Mouse (Mus musculus) E14TG2a.4 (cell line): ENCODE data around the gene Mesd.

ENCODE experiments used
- H3K27me3 ChIP-seq: 2 replicates; pipeline ENCODE4 v1.6.1; 2014; ENCODE audit warnings: low read length, control low read depth; ENCODE audit not compliant: insufficient read depth
- H3K36me3 ChIP-seq: 2 replicates; pipeline ENCODE4 v1.6.1; 2014; ENCODE audit warnings: low read length, control low read depth; ENCODE audit not compliant: insufficient read depth
- H3K4me1 ChIP-seq: replicated peaks from 2 replicates; pipeline ENCODE4 v1.6.1; 2014; ENCODE audit warnings: low read depth, low read length, control low read depth
- H3K4me3 ChIP-seq: replicated peaks from 2 replicates; pipeline ENCODE4 v1.5.1; 2014; ENCODE audit warnings: mild to moderate bottlenecking, low read length
- H3K9me3 ChIP-seq: 2 replicates; pipeline ENCODE4 v1.6.1; 2014; ENCODE audit warnings: low read length, control low read depth
- CTCF ChIP-seq: conservative IDR thresholded peaks from 2 replicates; pipeline ENCODE4 v1.5.1; 2014; ENCODE audit warnings: low read length
- NANOG ChIP-seq: IDR thresholded peaks from 2 replicates; pipeline ENCODE4 v1.6.1; 2014; ENCODE audit warnings: borderline replicate concordance, low read length, mixed read lengths
- POU5F1 ChIP-seq: IDR thresholded peaks from 2 replicates; pipeline ENCODE4 v1.6.1; 2014; ENCODE audit warnings: low read length, borderline replicate concordance

Mesd gene

GRCm38 (mm10) chr7:83869839-83870543 is 14.3 kb upstream of the Mesd start:
- Histone ChIP-seq H3K4me1 (peaks cover 12% of the 10 kb centered on the region), H3K9me3 (no peaks in the 10 kb centered on the region), H3K4me3 (no peak overlapping the region), H3K36me3 (no peaks in the 10 kb centered on the region), H3K27me3 (no peaks in the 10 kb centered on the region)
- TF ChIP-seq CTCF (no peak), NANOG (no peak), POU5F1 (no peak)

DNA sequence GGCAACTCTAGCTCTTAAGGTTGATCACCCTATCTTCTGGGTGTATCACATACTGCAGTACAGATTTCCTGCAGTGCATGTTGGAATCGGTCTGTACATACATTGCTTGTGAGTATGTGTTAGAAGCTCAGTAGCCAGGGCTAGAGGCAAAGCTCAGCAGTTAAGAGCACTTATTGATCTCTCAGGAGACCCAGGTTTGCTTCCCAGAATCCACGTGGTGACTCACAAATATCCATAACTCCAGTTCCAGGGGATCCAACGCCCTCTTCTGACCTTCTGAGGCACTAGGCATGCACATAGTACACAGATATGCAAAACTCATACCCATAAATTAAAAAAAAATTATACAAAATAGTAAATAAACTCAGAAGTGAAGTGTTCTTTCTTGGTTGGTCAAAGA is 7.2 kb upstream of the Mesd start:
- Histone ChIP-seq H3K4me1 (peaks cover 65% of the 10 kb centered on the region), H3K9me3 (no peaks in the 10 kb centered on the region), H3K27me3 (no peaks in the 10 kb centered on the region), H3K36me3 (peaks cover 18% of the 10 kb centered on the region), H3K4me3 (no peak overlapping the region)
- TF ChIP-seq NANOG (no peak), CTCF (no peak), POU5F1 (no peak)

DNA sequence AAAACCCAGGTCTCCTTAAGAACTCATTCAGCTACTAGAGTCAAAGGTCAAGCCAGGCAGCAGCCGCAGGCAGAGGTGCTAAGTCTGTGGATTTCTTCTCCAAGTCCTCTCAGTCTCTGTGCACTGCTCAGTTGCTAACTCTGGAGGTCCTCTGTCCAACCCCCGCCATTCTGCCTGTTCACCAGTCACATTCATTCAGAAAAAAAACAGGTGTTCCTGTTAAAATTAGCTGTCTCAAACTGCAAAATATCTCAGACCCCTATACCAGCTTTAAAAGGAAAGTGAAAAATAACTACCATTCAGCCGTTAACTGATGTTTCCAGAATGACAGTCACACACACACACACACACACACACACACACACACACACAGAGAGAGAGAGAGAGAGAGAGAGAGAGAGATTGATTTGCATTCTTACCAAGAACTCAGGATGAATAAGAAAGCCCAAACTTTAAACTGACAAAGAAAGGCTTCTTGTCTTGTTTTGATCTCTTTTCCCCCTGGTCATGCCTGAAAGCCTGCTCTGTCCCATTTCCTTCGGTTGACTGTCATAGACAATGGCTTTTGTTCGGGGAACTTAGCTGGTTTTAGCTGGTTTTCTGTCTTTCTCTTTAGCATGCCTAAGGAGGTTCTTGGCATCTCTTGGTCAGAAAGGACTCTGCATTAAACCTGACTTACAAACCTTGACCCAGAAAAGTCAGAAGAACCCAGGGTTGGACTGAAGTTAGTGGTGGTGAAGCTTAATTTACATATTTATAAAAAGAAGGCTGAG is 5.4 kb upstream of the Mesd start:
- Histone ChIP-seq H3K9me3 (no peaks in the 10 kb centered on the region), H3K4me3 (peak overlapping the region; percentile 32), H3K36me3 (peaks cover 25% of the 10 kb centered on the region), H3K4me1 (peaks cover 72% of the 10 kb centered on the region), H3K27me3 (no peaks in the 10 kb centered on the region)
- peak; percentile 82 for TF ChIP-seq NANOG
- peak; percentile 65; the same call in 1 of the 2 replicates for TF ChIP-seq POU5F1
- no peak for TF ChIP-seq CTCF

DNA sequence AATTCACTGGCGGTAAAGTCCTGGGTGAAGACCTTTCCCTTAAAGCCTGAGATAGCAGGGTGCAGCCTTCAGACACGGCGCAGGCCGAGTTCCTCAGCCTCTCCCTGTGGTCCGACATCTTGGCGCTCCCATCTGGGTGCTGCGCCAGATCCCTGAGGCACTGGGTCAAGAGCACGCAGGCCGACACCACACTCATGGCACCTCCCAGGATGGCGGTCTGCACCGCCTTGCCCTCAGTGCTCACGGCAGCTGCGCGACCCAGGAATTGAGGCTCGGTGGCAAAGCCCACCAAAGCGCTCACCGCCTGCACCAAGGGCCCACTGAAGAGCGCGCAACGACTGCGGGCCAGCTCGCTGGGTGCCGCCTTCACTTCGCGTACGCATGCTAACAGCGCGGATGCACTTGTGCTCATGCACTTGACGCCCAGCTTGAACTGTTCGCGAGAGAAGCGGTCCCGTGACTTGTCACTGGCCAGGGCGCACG is 2.1 kb upstream of the Mesd start:
- Histone ChIP-seq H3K27me3 (no peaks in the 10 kb centered on the region), H3K4me3 (peak overlapping the region; percentile 89), H3K4me1 (peaks cover 70% of the 10 kb centered on the region), H3K9me3 (no peaks in the 10 kb centered on the region), H3K36me3 (peaks cover 25% of the 10 kb centered on the region)
- no peak for TF ChIP-seq POU5F1
- no peak for TF ChIP-seq CTCF
- no peak for TF ChIP-seq NANOG

DNA sequence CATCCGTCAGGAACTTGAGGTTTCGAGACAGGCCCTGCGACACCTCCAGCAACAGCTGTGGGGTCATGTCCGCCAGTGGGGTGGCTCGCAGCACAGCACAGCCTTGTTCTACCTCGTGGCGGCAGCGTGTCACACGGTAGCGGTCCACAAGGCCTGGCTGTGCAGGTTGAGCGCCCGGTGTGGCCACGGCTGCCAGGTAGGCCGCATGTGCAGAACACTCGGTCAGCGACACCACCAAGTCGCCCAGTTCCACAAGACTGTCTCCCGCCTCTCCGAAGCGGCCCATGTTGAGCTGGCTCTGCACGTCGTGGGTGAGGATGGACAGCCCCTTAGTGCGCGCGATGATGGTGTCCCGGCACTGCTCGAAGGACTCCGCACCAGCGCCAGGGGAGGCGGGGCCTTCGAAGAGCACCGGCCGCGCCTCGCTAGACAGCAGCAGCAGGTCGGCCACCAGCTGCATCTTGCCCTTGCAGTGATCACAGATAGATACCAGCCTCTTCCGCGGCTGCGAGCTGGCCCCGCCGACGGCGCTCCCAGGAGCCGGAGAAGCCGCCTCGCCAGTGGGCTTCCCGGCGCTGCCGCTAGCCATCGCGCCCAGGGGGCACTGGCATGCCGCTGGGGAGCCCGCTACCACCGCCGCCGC is 1.5 kb upstream of the Mesd start:
- Histone ChIP-seq H3K4me1 (peaks cover 65% of the 10 kb centered on the region), H3K4me3 (peak overlapping the region; percentile 89), H3K9me3 (no peaks in the 10 kb centered on the region), H3K36me3 (peaks cover 25% of the 10 kb centered on the region), H3K27me3 (no peaks in the 10 kb centered on the region)
- TF ChIP-seq POU5F1 (no peak), CTCF (no peak)

DNA sequence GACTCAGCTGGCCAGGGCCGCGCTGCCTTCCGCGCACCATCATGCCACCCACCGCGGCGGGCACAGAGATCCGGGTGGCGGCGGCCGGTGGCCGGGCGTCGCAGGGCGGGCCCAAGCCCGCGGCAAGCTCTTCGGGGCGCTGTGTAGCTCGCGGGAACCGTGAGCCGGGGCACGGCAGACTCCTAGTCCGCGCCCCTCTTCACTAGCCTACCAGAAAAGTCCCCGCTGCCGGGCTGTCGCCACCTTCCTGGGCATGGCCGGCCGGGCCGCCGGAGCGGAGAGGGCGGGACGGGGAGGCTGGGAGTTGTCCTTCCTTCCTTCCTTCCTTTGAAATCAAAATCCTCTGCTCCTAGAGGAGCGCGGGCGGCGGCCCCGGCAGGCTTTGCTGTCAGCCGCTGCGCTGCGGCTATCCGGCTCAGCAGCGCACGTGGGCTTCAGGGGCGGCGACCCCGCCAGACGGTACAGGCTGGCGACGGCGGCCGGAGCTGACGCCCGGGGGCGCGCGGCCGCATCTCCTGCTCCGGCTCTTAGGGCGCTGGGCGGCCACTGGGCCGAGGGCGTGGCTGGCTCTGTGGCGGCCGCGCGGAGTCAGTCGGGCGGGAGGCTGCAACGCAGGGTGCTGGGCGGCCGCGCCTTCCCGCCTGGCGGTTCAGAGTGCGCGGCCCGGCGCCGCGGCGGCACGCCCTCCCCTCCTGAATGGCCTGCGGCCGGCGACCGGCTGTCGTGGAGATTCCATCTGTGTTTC is 818 bp upstream of the Mesd start:
- TF ChIP-seq CTCF = no peak
- TF ChIP-seq POU5F1 = no peak
- no peak for TF ChIP-seq NANOG
- Histone ChIP-seq H3K4me1 (peaks cover 58% of the 10 kb centered on the region), H3K4me3 (peak overlapping the region; percentile 89), H3K36me3 (peaks cover 25% of the 10 kb centered on the region), H3K9me3 (no peaks in the 10 kb centered on the region), H3K27me3 (no peaks in the 10 kb centered on the region)

DNA sequence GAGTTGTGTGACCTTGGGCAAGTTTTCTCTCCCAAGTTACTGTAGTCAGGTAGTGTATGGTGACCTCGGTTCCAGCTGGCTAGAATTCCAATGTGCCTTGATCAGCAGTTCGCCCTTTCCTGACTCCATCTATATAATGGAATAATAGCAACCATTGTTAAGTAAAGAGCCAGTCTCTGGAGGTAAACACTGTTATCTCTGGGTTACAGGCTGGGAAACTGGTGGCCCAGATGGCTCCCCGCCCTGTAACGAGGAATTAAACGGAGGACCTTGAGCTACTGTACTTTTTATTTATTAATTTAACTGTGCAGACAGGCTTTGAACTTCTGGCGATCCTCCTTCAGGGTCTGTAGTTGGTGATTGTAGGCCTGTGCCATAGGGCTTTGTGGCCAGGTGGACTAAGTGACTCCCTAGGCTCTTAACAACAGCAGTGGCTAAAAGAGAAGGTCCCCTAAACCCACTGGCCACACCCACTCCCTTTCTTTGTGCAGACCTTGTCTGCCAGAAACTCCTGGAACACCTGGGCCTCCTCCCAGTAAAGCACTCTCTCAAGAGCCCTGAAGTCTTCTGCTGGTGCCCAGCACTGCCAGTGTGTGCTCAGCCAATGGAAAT is 761 bp downstream of the Mesd start:
- peak overlapping the region; percentile 89 for H3K4me3 ChIP-seq
- TF ChIP-seq NANOG = no peak
- TF ChIP-seq CTCF = no peak
- TF ChIP-seq POU5F1 = no peak
- peaks cover 57% of the 10 kb centered on the region for H3K4me1 ChIP-seq

GRCm38 (mm10) chr7:83885835-83886234 is 1.6 kb downstream of the Mesd start:
- TF ChIP-seq POU5F1 (no peak), NANOG (no peak), CTCF (no peak)
- Histone ChIP-seq H3K4me3 (peak overlapping the region; percentile 89; the same call in 1 of the 2 replicates), H3K27me3 (no peaks in the 10 kb centered on the region)

More for the DNA sequence above, 761 bp downstream of the Mesd start:
- H3K9me3 ChIP-seq = no peaks in the 10 kb centered on the region
- H3K27me3 ChIP-seq = no peaks in the 10 kb centered on the region
- peaks cover 25% of the 10 kb centered on the region for H3K36me3 ChIP-seq

More at GRCm38 (mm10) chr7:83885835-83886234, 1.6 kb downstream of the Mesd start:
- H3K36me3 ChIP-seq = peaks cover 20% of the 10 kb centered on the region
- H3K9me3 ChIP-seq = no peaks in the 10 kb centered on the region
- H3K4me1 ChIP-seq = peaks cover 56% of the 10 kb centered on the region
